Mouse (Mus musculus): Measurements from ENCODE around the gene Peli2.

DNA sequence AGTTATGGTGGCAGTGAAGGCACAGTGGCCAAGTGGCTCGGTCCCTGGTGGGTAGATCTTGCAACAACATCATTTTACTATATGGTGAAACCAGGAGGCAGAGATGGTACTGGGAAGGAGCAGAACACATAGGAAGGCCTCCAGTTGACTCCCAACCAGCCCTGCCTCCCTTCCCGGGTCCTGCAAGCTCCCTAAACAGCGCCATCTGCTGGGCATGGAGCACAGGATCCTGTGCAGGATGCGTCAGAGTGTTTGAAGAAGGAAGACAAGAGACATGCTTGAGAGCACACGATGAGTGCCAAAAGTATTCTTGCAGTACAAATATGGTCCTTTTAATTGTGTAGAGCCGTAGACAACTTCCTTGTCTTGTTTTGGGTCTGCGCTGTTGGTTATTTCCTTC, 49.3 kb downstream of the Peli2 start:
- TF ChIP-seq CTCF (IDR thresholded peaks at IDR 0.05; ENCODE audit: low read depth) = peak; percentile 82
- TF ChIP-seq EP300 (optimal IDR thresholded peaks at IDR 0.05) = no peak

Measured in stomach, postnatal 0 days (tissue).